Mouse (Mus musculus): ENCODE data around the gene Hpse. TPM values are rescaled to one million over a fixed set of nuclear protein-coding genes. Genes with fewer than 3 reads are reported as not detected.

The Hpse gene
- total RNA-seq, 2 experiments from 2014 or later, result 0.72 to 0.90 TPM

DNA sequence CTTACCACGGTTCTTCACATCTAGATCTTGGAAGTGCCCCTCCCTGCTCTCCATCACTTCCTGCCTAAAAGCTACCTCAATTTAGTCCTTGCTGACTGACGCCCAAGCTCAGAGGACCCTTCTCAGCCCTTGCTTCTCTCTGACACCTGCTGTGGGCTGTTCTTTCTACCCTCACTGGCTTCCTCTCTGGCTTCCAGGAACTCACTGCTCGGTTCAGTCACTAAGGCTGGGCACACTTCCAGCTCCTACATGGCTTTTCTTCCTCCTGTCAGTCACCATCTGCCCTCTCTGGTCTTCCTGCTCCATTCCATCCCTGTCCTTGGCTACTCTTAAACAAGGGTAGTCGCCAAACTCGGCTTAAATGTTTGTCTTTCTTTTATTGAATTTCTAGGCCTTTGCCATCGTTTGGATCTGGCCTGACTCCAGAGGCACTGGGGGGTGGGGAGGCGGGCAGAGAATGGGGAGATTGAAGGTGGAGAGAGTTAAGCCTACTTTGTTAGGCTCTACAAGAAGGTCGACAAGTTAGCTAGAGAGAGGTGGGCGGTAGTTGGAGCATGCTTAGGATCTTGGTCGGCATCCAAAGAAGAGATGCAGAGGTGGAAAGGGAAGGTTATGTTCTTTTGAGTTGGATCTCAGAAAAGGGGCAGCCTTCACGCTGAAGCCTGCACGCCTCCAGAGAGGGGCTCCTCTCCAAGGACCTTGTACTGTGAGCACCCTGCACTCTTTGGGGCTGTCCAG is 76.1 kb downstream of the Hpse start:
- peak; percentile 27 to 41 for DNase-seq (ENCODE audit: low spot score in 2 of 2)

DNA sequence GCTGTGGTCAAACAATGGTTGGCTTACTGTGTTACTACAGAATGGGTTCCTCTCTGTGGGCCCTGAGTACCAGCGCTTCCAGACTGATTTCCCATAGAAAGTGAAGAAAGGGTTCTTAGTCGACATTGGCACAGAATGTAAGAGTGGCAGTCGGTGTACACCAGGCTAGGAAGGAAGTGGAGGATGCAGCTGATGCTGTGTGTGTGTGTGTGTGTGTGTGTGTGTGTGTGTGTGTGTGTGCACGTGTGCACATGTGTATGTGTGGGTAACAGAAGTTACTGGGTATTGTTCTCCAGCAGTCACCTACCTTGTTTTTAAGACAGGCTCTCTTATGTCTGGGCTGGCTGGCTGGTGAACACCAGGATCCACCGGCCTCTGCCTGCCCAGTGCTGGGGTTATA is 77.2 kb downstream of the Hpse start:
- DNase-seq (ENCODE audit: low spot score in 2 of 2), result no peak

DNA sequence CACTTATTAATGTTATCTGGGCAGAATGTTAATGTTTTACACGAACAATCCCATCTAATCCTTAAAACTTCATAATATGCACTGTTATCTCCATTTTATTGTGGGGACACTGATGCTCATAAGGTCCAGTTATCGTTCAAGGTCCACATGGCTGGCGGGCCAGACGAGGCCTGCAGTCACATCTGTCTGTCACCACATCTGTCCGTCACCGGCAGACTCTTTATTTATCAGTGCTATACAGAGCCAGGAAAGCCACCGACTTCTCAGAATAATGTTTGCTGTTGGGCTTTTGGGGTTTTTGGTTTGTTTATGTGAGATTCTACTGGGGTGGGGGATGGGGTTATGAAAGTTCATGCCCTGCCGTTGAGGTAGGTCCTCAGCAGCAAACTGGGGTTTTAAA is 81.0 kb downstream of the Hpse start:
- no peak for DNase-seq (ENCODE audit: low spot score in 2 of 2)

DNA sequence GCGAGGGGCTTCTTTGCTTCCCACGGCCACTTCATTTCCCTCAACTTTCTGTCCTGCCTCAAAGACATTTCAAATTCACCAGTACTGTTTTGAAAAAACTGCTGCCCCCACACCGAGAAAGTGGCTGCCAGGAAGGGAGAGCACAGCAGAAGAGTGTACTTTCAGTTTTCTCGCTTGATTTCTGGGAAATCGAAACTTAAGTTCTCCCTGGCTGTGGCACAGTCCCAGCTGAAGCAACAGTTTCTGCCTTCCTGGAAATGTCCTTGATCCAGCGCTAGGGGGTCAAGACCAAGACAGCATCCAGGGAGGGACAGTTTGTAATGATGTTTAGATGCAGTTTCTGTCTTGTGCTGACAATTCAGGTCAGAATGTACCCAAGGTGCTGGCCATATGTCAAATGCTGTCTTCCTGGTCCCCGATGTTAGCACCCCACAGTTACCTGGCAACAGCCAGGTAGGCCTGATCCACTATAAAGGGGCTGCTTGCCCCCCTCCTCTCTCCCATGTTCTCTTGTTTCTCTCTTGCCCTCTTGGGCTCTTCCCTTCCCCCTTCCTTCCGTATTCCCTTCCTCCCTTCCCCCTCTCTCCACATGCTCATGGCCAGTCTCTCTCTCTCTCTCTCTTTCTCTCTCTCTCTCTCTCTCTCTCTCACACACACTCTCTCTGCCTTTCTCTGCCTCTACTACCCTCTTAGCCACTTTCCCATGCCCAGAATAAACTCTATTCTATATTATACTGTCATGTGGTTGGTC is 82.5 kb downstream of the Hpse start:
- DNase-seq (ENCODE audit: low spot score in 2 of 2), result no peak

DNA sequence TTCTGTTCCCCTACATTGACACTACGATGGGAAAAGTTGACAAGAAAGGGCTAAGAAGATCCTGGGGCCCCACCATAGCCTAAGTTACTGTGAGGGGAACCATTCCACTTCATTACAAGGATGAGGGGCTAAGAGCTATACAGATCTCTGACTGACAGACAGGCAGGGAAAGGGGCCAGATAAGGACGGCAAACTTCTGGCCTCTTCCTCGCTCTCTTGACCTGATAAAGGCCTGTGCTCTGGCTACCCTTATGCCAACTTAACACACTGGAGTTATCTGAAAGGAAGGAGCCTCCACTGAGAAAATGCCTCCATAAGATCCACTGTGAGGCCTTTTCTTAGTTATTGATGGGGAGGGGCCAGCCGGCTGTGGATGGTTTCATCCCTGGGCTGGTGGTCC is 83.6 kb downstream of the Hpse start:
- no peak for DNase-seq (ENCODE audit: low spot score in 2 of 2)

DNA sequence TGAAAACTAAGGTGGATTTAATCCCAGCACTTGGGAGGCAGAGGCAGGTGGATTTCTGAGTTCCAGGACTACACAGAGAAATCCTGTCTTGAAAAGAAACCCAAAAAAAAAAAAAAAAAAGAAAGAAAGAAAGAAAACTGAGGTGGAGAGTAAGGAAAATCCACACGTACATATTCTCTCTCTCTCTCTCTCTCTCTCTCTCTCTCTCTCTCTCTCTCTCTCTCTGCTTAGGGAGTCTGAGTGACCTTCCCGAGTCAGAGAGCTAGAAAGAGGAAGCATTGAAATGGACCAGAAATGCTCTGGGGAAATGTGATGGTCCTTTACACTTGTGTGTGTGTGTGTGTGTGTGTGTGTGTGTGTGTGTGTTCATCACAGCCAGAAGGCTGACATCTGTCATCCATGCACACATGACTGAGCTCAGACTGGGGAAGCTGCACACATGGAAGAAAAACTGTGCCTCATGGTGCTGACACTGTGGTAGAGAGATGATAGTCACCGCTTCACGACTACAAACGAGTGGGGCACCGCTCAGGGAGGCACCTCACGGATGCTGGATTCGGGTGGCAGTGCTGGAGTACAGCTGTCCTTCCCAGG is 84.5 kb downstream of the Hpse start:
- no peak for DNase-seq (ENCODE audit: low spot score in 2 of 2)

DNA sequence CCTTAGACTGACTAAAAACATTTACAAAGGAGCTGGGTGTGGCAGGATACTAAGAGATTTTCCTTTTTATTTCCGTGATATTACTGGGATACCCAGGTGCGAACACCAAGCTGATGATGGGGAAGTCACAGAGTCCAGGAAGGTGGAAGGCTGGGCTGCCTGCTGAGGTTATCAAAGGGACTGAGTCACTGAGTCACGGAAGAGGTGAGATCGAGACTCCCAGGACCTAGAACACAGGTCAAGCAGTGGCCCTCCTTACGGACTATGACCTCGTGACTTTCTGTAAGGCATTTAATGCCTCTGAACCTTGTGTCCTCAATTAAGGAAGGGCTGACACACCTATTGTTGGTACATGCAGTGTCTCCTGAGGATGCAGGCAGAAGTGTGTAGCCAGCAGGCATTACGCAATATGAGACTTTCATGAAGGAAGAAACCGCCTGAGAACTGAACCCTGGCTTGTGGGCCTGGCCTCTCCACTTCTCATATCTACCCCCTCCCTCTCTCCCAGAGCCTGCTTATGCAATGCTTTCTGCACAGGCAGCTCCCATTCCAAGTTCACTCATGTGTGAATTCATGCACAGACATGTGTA is 86.9 kb downstream of the Hpse start:
- no peak for DNase-seq (ENCODE audit: low spot score in 2 of 2)

Other genes with a start within 250 kb of the Hpse start
- gene Lin54, start 219.1 kb downstream of the Hpse start, total RNA-seq (2021), result 10 to 100 TPM; 14.0 to 17.9 TPM
- gene Cops4, start 201.4 kb downstream of the Hpse start, total RNA-seq (2021), result 10 to 100 TPM; 75.5 to 77.9 TPM
- gene Plac8, start 147.5 kb downstream of the Hpse start, total RNA-seq (2021), result not detected
- gene Coq2, start 44.6 kb downstream of the Hpse start, total RNA-seq (2021), result 10 to 100 TPM; 62.0 to 62.6 TPM
- gene Helq, start 78.9 kb upstream of the Hpse start, total RNA-seq (2021), result 10 to 100 TPM; 13.2 to 18.5 TPM
- 10 to 100 TPM; 58.6 to 62.2 TPM for gene Mrps18c, start 78.9 kb upstream of the Hpse start, total RNA-seq (2021)
- 1 to 10 TPM; 6.4 to 7.5 TPM for gene Abraxas1, start 101.2 kb upstream of the Hpse start, total RNA-seq (2021)
- gene Gpat3, start 126.0 kb upstream of the Hpse start, total RNA-seq (2021), result 1 to 10 TPM; 2.2 to 3.1 TPM